Mouse (Mus musculus): ENCODE measurements around the gene Abhd13. TPM values are rescaled to one million over a fixed set of nuclear protein-coding genes. Genes with fewer than 3 reads are reported as not detected.

The Abhd13 gene
- polyA plus RNA-seq, 1 experiment from 2014 or later = 13.8 TPM

GRCm38 (mm10) chr8:10031177-10031576 is 53.7 kb downstream of the Abhd13 start:
- Histone ChIP-seq H3K36me3 (no peaks in the 10 kb centered on the region), H3K27ac (no peak overlapping the region), H3K4me2 (replicated peaks) (no peak overlapping the region), H3K4me1 (replicated peaks) (peaks cover 5% of the 10 kb centered on the region), H3K4me3 (replicated peaks) (no peak overlapping the region), H3K9ac (replicated peaks) (no peak overlapping the region), H3K9me3 (no peaks in the 10 kb centered on the region), H3K27me3 (no peaks in the 10 kb centered on the region)
- ATAC-seq = no peak
- WGBS = 88% methylated on average over 9 of the region's 9 CpGs

- 77% methylated on average over 3 of the region's 3 CpGs for WGBS
- H3K36me3 ChIP-seq = no peaks in the 10 kb centered on the region
- no peak for ATAC-seq
- no peaks in the 10 kb centered on the region for H3K27me3 ChIP-seq
- H3K4me3 ChIP-seq (replicated peaks) = no peak overlapping the region
- H3K9ac ChIP-seq (replicated peaks) = no peak overlapping the region
- no peak overlapping the region for H3K27ac ChIP-seq
- no peaks in the 10 kb centered on the region for H3K4me1 ChIP-seq (replicated peaks)
- H3K4me2 ChIP-seq (replicated peaks) = no peak overlapping the region
- H3K9me3 ChIP-seq = no peaks in the 10 kb centered on the region
Measured at GRCm38 (mm10) chr8:10040866-10041265, 63.4 kb downstream of the Abhd13 start.

Other genes with a start within 250 kb of the Abhd13 start
- 21.2 and 21.9 TPM in 2 replicates for gene Fam155a, start 206.5 kb upstream of the Abhd13 start, polyA plus RNA-seq (2015; fragmentation: Nextera tagmentation; extraction: Ambion mirVana)
- not detected in 2 replicates for gene Gm10217, start 113.5 kb upstream of the Abhd13 start, polyA plus RNA-seq (2015; fragmentation: Nextera tagmentation; extraction: Ambion mirVana)
- 11.4 and 13.6 TPM in 2 replicates for gene Lig4, start within 50 bp of the Abhd13 start, polyA plus RNA-seq (2015; fragmentation: Nextera tagmentation; extraction: Ambion mirVana)
- gene Tnfsf13b, start 28.8 kb downstream of the Abhd13 start, polyA plus RNA-seq (2015; fragmentation: Nextera tagmentation; extraction: Ambion mirVana) = 0.32 and 0.34 TPM in 2 replicates
- gene Myo16, start 176.2 kb downstream of the Abhd13 start, polyA plus RNA-seq (2015; fragmentation: Nextera tagmentation; extraction: Ambion mirVana) = 4.0 and 5.2 TPM in 2 replicates

Measured in midbrain, embryonic 13.5 days (tissue).